Mouse (Mus musculus): Measurements from ENCODE around the gene Suds3. TPM values are rescaled to one million over a fixed set of nuclear protein-coding genes. Genes with fewer than 3 reads are reported as not detected.

The Suds3 gene
- polyA plus RNA-seq, 1 experiment: 76.0 TPM

- Histone ChIP-seq H3ac (ENCODE audit: control insufficient read depth, insufficient read length, low read depth) (no peak overlapping the region), H3K79me3 (ENCODE audit: low read depth) (peaks cover 14% of the 10 kb centered on the region), H3K4me3 (ENCODE audit: insufficient read depth, poor library complexity, severe bottlenecking) (no peak overlapping the region), H3K79me2 (ENCODE audit: control insufficient read depth, insufficient read depth) (peaks cover 44% of the 10 kb centered on the region), H3K27me3 (ENCODE audit: control insufficient read depth, insufficient read depth, insufficient read length) (no peaks in the 10 kb centered on the region), H3K36me3 (ENCODE audit: control insufficient read depth, insufficient read depth) (peaks cover 17% of the 10 kb centered on the region)
- TF ChIP-seq MYOD1 (IDR thresholded peaks at IDR 0.05; ENCODE audit: control insufficient read depth, insufficient read length, low read depth) (no peak), MYOG (IDR thresholded peaks at IDR 0.05; ENCODE audit: control insufficient read depth, extremely low read depth, insufficient read length) (no peak), CEBPB (IDR thresholded peaks at IDR 0.05; ENCODE audit: low read depth) (no peak), USF1 (IDR thresholded peaks at IDR 0.05; ENCODE audit: low read depth) (no peak)
Measured at GRCm38 (mm10) chr5:117117241-117117640, 1.3 kb upstream of the Suds3 start.

GRCm38 (mm10) chr5:117116660-117117059 is 747 bp upstream of the Suds3 start:
- H3K36me3 ChIP-seq (ENCODE audit: control insufficient read depth, insufficient read depth): peaks cover 22% of the 10 kb centered on the region
- no peak overlapping the region for H3ac ChIP-seq (ENCODE audit: control insufficient read depth, insufficient read length, low read depth)
- no peaks in the 10 kb centered on the region for H3K27me3 ChIP-seq (ENCODE audit: control insufficient read depth, insufficient read depth, insufficient read length)
- H3K79me3 ChIP-seq (ENCODE audit: low read depth): peaks cover 14% of the 10 kb centered on the region
- TF ChIP-seq CEBPB (IDR thresholded peaks at IDR 0.05; ENCODE audit: low read depth): no peak
- no peak for TF ChIP-seq FOSL1 (IDR thresholded peaks at IDR 0.05; ENCODE audit: insufficient read depth, low read length, poor library complexity, severe bottlenecking)
- TF ChIP-seq MAX (IDR thresholded peaks at IDR 0.05): no peak
- no peak for TF ChIP-seq MYOG (IDR thresholded peaks at IDR 0.05; ENCODE audit: control insufficient read depth, extremely low read depth, insufficient read length)
- TF ChIP-seq MYOD1 (IDR thresholded peaks at IDR 0.05; ENCODE audit: control insufficient read depth, insufficient read length, low read depth): no peak
- no peak for TF ChIP-seq USF1 (IDR thresholded peaks at IDR 0.05; ENCODE audit: low read depth)
- no peak for TF ChIP-seq CTCF (IDR thresholded peaks at IDR 0.05; ENCODE audit: control insufficient read depth, insufficient read depth, insufficient read length)
- no peak overlapping the region for H3K4me3 ChIP-seq (ENCODE audit: insufficient read depth, poor library complexity, severe bottlenecking)
- H3K79me2 ChIP-seq (ENCODE audit: control insufficient read depth, insufficient read depth): peaks cover 46% of the 10 kb centered on the region

GRCm38 (mm10) chr5:117115193-117115767 is 633 bp downstream of the Suds3 start:
- peaks cover 26% of the 10 kb centered on the region for H3K36me3 ChIP-seq (ENCODE audit: control insufficient read depth, insufficient read depth)

GRCm38 (mm10) chr5:117114581-117115192 is 1.2 kb downstream of the Suds3 start:
- H3K27me3 ChIP-seq (ENCODE audit: control insufficient read depth, insufficient read depth, insufficient read length): no peaks in the 10 kb centered on the region
- H3K79me2 ChIP-seq (ENCODE audit: control insufficient read depth, insufficient read depth): peaks cover 40% of the 10 kb centered on the region
- peak overlapping the region; percentile 84 for H3K4me3 ChIP-seq (ENCODE audit: insufficient read depth, poor library complexity, severe bottlenecking)
- peaks cover 26% of the 10 kb centered on the region for H3K36me3 ChIP-seq (ENCODE audit: control insufficient read depth, insufficient read depth)
- TF ChIP-seq MYOG (IDR thresholded peaks at IDR 0.05; ENCODE audit: control insufficient read depth, extremely low read depth, insufficient read length) (no peak), CEBPB (IDR thresholded peaks at IDR 0.05; ENCODE audit: low read depth) (no peak), MAX (IDR thresholded peaks at IDR 0.05) (no peak)
- H3ac ChIP-seq (ENCODE audit: control insufficient read depth, insufficient read length, low read depth): peak overlapping the region; percentile 84
- peaks cover 12% of the 10 kb centered on the region for H3K79me3 ChIP-seq (ENCODE audit: low read depth)

More at GRCm38 (mm10) chr5:117115193-117115767, 633 bp downstream of the Suds3 start:
- Histone ChIP-seq H3K79me3 (ENCODE audit: low read depth) (peaks cover 12% of the 10 kb centered on the region), H3K27me3 (ENCODE audit: control insufficient read depth, insufficient read depth, insufficient read length) (no peaks in the 10 kb centered on the region), H3K79me2 (ENCODE audit: control insufficient read depth, insufficient read depth) (peaks cover 42% of the 10 kb centered on the region), H3K4me3 (ENCODE audit: insufficient read depth, poor library complexity, severe bottlenecking) (peak overlapping the region; percentile 84), H3ac (ENCODE audit: control insufficient read depth, insufficient read length, low read depth) (peak overlapping the region; percentile 84)
- TF ChIP-seq USF1 (IDR thresholded peaks at IDR 0.05; ENCODE audit: low read depth) (no peak), CTCF (IDR thresholded peaks at IDR 0.05; ENCODE audit: control insufficient read depth, insufficient read depth, insufficient read length) (no peak), CEBPB (IDR thresholded peaks at IDR 0.05; ENCODE audit: low read depth) (no peak), FOSL1 (IDR thresholded peaks at IDR 0.05; ENCODE audit: insufficient read depth, low read length, poor library complexity, severe bottlenecking) (no peak), MYOD1 (IDR thresholded peaks at IDR 0.05; ENCODE audit: control insufficient read depth, insufficient read length, low read depth) (no peak), MAX (IDR thresholded peaks at IDR 0.05) (no peak), MYOG (IDR thresholded peaks at IDR 0.05; ENCODE audit: control insufficient read depth, extremely low read depth, insufficient read length) (no peak)

GRCm38 (mm10) chr5:117113330-117113729 is 2.6 kb downstream of the Suds3 start:
- H3ac ChIP-seq (ENCODE audit: control insufficient read depth, insufficient read length, low read depth): no peak overlapping the region
- no peak overlapping the region for H3K4me3 ChIP-seq (ENCODE audit: insufficient read depth, poor library complexity, severe bottlenecking)
- peaks cover 12% of the 10 kb centered on the region for H3K79me3 ChIP-seq (ENCODE audit: low read depth)
- TF ChIP-seq FOSL1 (IDR thresholded peaks at IDR 0.05; ENCODE audit: insufficient read depth, low read length, poor library complexity, severe bottlenecking): no peak
- TF ChIP-seq CEBPB (IDR thresholded peaks at IDR 0.05; ENCODE audit: low read depth): no peak
- TF ChIP-seq MYOD1 (IDR thresholded peaks at IDR 0.05; ENCODE audit: control insufficient read depth, insufficient read length, low read depth): no peak
- no peak for TF ChIP-seq USF1 (IDR thresholded peaks at IDR 0.05; ENCODE audit: low read depth)
- TF ChIP-seq MAX (IDR thresholded peaks at IDR 0.05): no peak
- no peak for TF ChIP-seq MYOG (IDR thresholded peaks at IDR 0.05; ENCODE audit: control insufficient read depth, extremely low read depth, insufficient read length)
- no peak for TF ChIP-seq CTCF (IDR thresholded peaks at IDR 0.05; ENCODE audit: control insufficient read depth, insufficient read depth, insufficient read length)
- H3K79me2 ChIP-seq (ENCODE audit: control insufficient read depth, insufficient read depth): peaks cover 40% of the 10 kb centered on the region
- no peaks in the 10 kb centered on the region for H3K27me3 ChIP-seq (ENCODE audit: control insufficient read depth, insufficient read depth, insufficient read length)
- peaks cover 34% of the 10 kb centered on the region for H3K36me3 ChIP-seq (ENCODE audit: control insufficient read depth, insufficient read depth)

- H3ac ChIP-seq (ENCODE audit: control insufficient read depth, insufficient read length, low read depth): no peak overlapping the region
- H3K79me3 ChIP-seq (ENCODE audit: low read depth): peaks cover 12% of the 10 kb centered on the region
- TF ChIP-seq FOSL1 (IDR thresholded peaks at IDR 0.05; ENCODE audit: insufficient read depth, low read length, poor library complexity, severe bottlenecking): no peak
- no peak for TF ChIP-seq MYOD1 (IDR thresholded peaks at IDR 0.05; ENCODE audit: control insufficient read depth, insufficient read length, low read depth)
- no peak for TF ChIP-seq MYOG (IDR thresholded peaks at IDR 0.05; ENCODE audit: control insufficient read depth, extremely low read depth, insufficient read length)
- TF ChIP-seq MAX (IDR thresholded peaks at IDR 0.05): no peak
- no peak for TF ChIP-seq CTCF (IDR thresholded peaks at IDR 0.05; ENCODE audit: control insufficient read depth, insufficient read depth, insufficient read length)
- no peak for TF ChIP-seq CEBPB (IDR thresholded peaks at IDR 0.05; ENCODE audit: low read depth)
- no peak for TF ChIP-seq USF1 (IDR thresholded peaks at IDR 0.05; ENCODE audit: low read depth)
- no peaks in the 10 kb centered on the region for H3K27me3 ChIP-seq (ENCODE audit: control insufficient read depth, insufficient read depth, insufficient read length)
- H3K4me3 ChIP-seq (ENCODE audit: insufficient read depth, poor library complexity, severe bottlenecking): no peak overlapping the region
- peaks cover 47% of the 10 kb centered on the region for H3K36me3 ChIP-seq (ENCODE audit: control insufficient read depth, insufficient read depth)
- peaks cover 40% of the 10 kb centered on the region for H3K79me2 ChIP-seq (ENCODE audit: control insufficient read depth, insufficient read depth)
Measured at GRCm38 (mm10) chr5:117111774-117112112, 4.2 kb downstream of the Suds3 start.
